Mouse (Mus musculus): ENCODE data around the gene Slc23a2.

The Slc23a2 gene

GRCm38 (mm10) chr2:132144971-132145691, at the start of gene Slc23a2:
Gene Slc23a2, minus strand, starts transcription at chr2:132145108.
- H3K9me3 ChIP-seq (ENCODE audit: low read length): no peaks in the 10 kb centered on the region
- H3K27me3 ChIP-seq (ENCODE audit: insufficient read depth, low read length): 0 out of 2 replicates have a peak, but pooled peaks cover 8% of the 10 kb centered on the region
- peaks cover 63% of the 10 kb centered on the region for H3K4me1 ChIP-seq (replicated peaks; ENCODE audit: low read depth, low read length)
- peaks cover 6% of the 10 kb centered on the region; the same call in 1 of the 2 replicates for H3K36me3 ChIP-seq (ENCODE audit: insufficient read depth, low read length)
- no peak for TF ChIP-seq CTCF (conservative IDR thresholded peaks at IDR 0.05; ENCODE audit: low read length)
- peak within 1 kb of the TSS; percentile 94 for H3K4me3 ChIP-seq (replicated peaks; ENCODE audit: low read length)

- Histone ChIP-seq H3K4me3 (replicated peaks; ENCODE audit: low read length) (no peak overlapping the region), H3K9me3 (ENCODE audit: low read length) (no peaks in the 10 kb centered on the region), H3K36me3 (ENCODE audit: insufficient read depth, low read length) (no peaks in the 10 kb centered on the region), H3K27me3 (ENCODE audit: insufficient read depth, low read length) (0 out of 2 replicates have a peak, but pooled peaks cover 2% of the 10 kb centered on the region), H3K4me1 (replicated peaks; ENCODE audit: low read depth, low read length) (no peaks in the 10 kb centered on the region)
- TF ChIP-seq CTCF (conservative IDR thresholded peaks at IDR 0.05; ENCODE audit: low read length) (no peak), NANOG (IDR thresholded peaks at IDR 0.05; ENCODE audit: borderline replicate concordance, low read length) (no peak), POU5F1 (IDR thresholded peaks at IDR 0.05; ENCODE audit: borderline replicate concordance, low read length) (no peak)
Measured at GRCm38 (mm10) chr2:132190602-132191161, 45.8 kb upstream of the Slc23a2 start.

DNA sequence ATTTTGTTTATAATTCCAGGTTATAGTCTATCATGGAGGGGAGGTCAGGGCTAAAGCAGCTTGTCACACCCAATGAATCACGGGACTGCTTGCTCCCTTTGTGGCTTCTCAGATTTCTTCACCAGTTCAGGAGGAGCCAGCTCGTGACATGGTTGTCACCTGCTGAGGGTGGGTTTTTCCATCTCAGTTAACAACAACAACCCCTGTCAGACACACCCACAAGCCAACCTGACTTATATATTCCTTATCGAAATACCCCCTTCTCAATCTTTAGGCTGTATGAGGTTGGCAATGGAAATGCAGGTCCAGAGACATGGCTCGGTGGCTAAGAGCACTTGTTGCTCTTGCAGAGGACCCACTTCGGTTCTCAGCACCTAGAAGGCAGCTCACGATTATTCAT, 39.0 kb upstream of the Slc23a2 start:
- no peak for TF ChIP-seq POU5F1 (IDR thresholded peaks at IDR 0.05; ENCODE audit: borderline replicate concordance, low read length)
- no peak for TF ChIP-seq CTCF (conservative IDR thresholded peaks at IDR 0.05; ENCODE audit: low read length)
- TF ChIP-seq NANOG (IDR thresholded peaks at IDR 0.05; ENCODE audit: borderline replicate concordance, low read length): no peak
- peaks cover 29% of the 10 kb centered on the region for H3K4me1 ChIP-seq (replicated peaks; ENCODE audit: low read depth, low read length)
- H3K9me3 ChIP-seq (ENCODE audit: low read length): no peaks in the 10 kb centered on the region
- no peaks in the 10 kb centered on the region for H3K27me3 ChIP-seq (ENCODE audit: insufficient read depth, low read length)
- H3K4me3 ChIP-seq (replicated peaks; ENCODE audit: low read length): no peak overlapping the region
- no peaks in the 10 kb centered on the region for H3K36me3 ChIP-seq (ENCODE audit: insufficient read depth, low read length)

DNA sequence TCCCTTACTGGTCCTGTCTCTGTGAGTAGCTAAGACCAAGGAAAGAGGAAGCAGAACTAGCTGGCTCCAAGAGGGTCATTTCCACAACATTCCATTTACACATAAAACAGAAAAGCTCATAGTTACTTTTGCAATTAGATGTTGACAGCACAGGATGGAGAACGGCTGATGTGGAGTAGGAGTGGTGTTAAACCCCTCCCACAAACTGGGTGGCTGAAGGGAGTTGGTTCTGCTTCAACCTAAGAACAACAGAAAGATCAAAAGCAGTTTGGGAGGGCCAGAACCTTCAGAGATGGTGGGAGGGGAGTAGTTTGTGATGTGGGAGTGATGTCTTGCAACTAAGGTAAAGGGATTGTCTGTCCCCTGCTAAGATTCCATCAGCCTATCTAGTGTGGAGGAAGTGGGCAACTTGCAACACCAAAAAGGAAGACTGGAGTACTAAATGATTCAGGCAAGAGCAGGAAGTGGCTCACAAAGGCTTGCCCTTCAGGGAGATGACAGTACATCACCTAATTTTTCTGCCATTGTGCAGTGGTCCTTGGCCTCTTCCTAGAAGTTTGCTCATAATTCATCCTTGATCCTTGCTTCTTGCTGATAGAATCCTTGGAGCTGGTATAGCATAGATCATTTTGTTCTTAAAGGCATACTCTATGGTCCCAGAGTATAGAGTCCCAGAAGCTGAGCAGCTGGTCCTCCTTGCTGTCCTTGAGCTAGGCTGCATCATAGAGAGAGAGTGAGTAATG, 35.7 kb upstream of the Slc23a2 start:
- Histone ChIP-seq H3K4me1 (replicated peaks; ENCODE audit: low read depth, low read length) (peaks cover 37% of the 10 kb centered on the region), H3K9me3 (ENCODE audit: low read length) (no peaks in the 10 kb centered on the region), H3K4me3 (replicated peaks; ENCODE audit: low read length) (no peak overlapping the region), H3K27me3 (ENCODE audit: insufficient read depth, low read length) (no peaks in the 10 kb centered on the region), H3K36me3 (ENCODE audit: insufficient read depth, low read length) (no peaks in the 10 kb centered on the region)
- TF ChIP-seq NANOG (IDR thresholded peaks at IDR 0.05; ENCODE audit: borderline replicate concordance, low read length) (no peak), CTCF (conservative IDR thresholded peaks at IDR 0.05; ENCODE audit: low read length) (no peak), POU5F1 (IDR thresholded peaks at IDR 0.05; ENCODE audit: borderline replicate concordance, low read length) (no peak)

DNA sequence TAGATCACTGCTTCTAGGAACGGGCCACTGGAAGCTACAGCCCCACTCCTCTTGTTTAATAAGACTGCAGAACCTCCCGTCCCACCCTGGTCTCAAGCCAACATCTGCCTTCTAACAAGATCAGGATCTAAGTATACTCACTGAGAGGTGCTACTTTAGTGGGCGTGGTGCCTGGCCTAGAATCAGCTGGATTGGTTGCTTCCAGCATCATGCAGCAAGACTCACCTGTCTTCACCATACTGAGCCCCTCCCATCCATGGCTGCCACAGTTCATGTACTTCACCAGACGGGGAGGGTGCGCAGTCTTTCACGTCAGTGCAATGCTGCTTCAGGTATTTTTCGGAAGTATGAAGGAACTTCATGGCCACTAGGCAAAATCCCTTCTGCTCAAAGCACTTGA, 34.5 kb upstream of the Slc23a2 start:
- no peaks in the 10 kb centered on the region for H3K27me3 ChIP-seq (ENCODE audit: insufficient read depth, low read length)
- H3K9me3 ChIP-seq (ENCODE audit: low read length): no peaks in the 10 kb centered on the region
- no peak overlapping the region for H3K4me3 ChIP-seq (replicated peaks; ENCODE audit: low read length)
- H3K4me1 ChIP-seq (replicated peaks; ENCODE audit: low read depth, low read length): peaks cover 37% of the 10 kb centered on the region
- TF ChIP-seq CTCF (conservative IDR thresholded peaks at IDR 0.05; ENCODE audit: low read length) (no peak), POU5F1 (IDR thresholded peaks at IDR 0.05; ENCODE audit: borderline replicate concordance, low read length) (no peak), NANOG (IDR thresholded peaks at IDR 0.05; ENCODE audit: borderline replicate concordance, low read length) (no peak)
- H3K36me3 ChIP-seq (ENCODE audit: insufficient read depth, low read length): no peaks in the 10 kb centered on the region

- H3K36me3 ChIP-seq (ENCODE audit: insufficient read depth, low read length): no peaks in the 10 kb centered on the region
- H3K4me3 ChIP-seq (replicated peaks; ENCODE audit: low read length): no peak overlapping the region
- no peaks in the 10 kb centered on the region for H3K27me3 ChIP-seq (ENCODE audit: insufficient read depth, low read length)
- no peak for TF ChIP-seq POU5F1 (IDR thresholded peaks at IDR 0.05; ENCODE audit: borderline replicate concordance, low read length)
- TF ChIP-seq CTCF (conservative IDR thresholded peaks at IDR 0.05; ENCODE audit: low read length): no peak
- no peak for TF ChIP-seq NANOG (IDR thresholded peaks at IDR 0.05; ENCODE audit: borderline replicate concordance, low read length)
- peaks cover 25% of the 10 kb centered on the region for H3K4me1 ChIP-seq (replicated peaks; ENCODE audit: low read depth, low read length)
- no peaks in the 10 kb centered on the region for H3K9me3 ChIP-seq (ENCODE audit: low read length)
Measured at GRCm38 (mm10) chr2:132177406-132177805, 32.5 kb upstream of the Slc23a2 start.

DNA sequence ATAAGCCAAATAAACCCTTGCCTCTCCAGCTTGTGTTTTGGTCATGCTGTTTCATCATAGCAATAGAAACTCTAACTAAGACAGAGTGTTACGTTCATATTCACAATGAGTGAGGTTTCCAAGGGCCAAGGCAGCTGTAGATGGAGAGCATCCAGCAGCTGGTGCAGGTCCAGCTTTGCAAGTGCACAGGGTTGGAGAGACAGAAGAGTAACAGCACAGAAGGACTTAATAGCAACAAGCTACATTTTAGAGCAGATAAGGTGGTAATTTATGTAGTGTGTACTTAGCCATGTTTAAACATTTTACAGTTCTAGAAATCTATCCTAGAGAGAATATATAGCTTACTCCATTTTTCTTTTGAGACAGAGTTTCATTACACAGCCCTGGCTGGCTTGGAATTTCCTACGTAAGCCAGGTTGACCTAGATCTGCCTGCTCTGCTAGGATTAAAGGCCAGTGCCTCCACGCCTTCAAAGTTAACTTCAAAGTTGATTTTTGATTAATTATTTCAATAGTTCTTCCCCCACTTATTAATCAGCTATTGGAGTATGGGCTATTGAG, 31.5 kb upstream of the Slc23a2 start:
- Histone ChIP-seq H3K4me3 (replicated peaks; ENCODE audit: low read length) (no peak overlapping the region), H3K36me3 (ENCODE audit: insufficient read depth, low read length) (no peaks in the 10 kb centered on the region), H3K27me3 (ENCODE audit: insufficient read depth, low read length) (no peaks in the 10 kb centered on the region), H3K9me3 (ENCODE audit: low read length) (no peaks in the 10 kb centered on the region), H3K4me1 (replicated peaks; ENCODE audit: low read depth, low read length) (peaks cover 25% of the 10 kb centered on the region)
- no peak for TF ChIP-seq CTCF (conservative IDR thresholded peaks at IDR 0.05; ENCODE audit: low read length)
- no peak for TF ChIP-seq NANOG (IDR thresholded peaks at IDR 0.05; ENCODE audit: borderline replicate concordance, low read length)
- no peak for TF ChIP-seq POU5F1 (IDR thresholded peaks at IDR 0.05; ENCODE audit: borderline replicate concordance, low read length)

GRCm38 (mm10) chr2:132174048-132174447, 29.1 kb upstream of the Slc23a2 start:
- Histone ChIP-seq H3K4me1 (replicated peaks; ENCODE audit: low read depth, low read length) (peaks cover 8% of the 10 kb centered on the region), H3K9me3 (ENCODE audit: low read length) (no peaks in the 10 kb centered on the region), H3K36me3 (ENCODE audit: insufficient read depth, low read length) (no peaks in the 10 kb centered on the region), H3K4me3 (replicated peaks; ENCODE audit: low read length) (no peak overlapping the region), H3K27me3 (ENCODE audit: insufficient read depth, low read length) (no peaks in the 10 kb centered on the region)
- TF ChIP-seq CTCF (conservative IDR thresholded peaks at IDR 0.05; ENCODE audit: low read length) (no peak), NANOG (IDR thresholded peaks at IDR 0.05; ENCODE audit: borderline replicate concordance, low read length) (no peak), POU5F1 (IDR thresholded peaks at IDR 0.05; ENCODE audit: borderline replicate concordance, low read length) (no peak)

Measured in E14TG2a.4 (cell line).